Mouse (Mus musculus): Measurements from ENCODE around the gene Cry1.

The Cry1 gene

DNA sequence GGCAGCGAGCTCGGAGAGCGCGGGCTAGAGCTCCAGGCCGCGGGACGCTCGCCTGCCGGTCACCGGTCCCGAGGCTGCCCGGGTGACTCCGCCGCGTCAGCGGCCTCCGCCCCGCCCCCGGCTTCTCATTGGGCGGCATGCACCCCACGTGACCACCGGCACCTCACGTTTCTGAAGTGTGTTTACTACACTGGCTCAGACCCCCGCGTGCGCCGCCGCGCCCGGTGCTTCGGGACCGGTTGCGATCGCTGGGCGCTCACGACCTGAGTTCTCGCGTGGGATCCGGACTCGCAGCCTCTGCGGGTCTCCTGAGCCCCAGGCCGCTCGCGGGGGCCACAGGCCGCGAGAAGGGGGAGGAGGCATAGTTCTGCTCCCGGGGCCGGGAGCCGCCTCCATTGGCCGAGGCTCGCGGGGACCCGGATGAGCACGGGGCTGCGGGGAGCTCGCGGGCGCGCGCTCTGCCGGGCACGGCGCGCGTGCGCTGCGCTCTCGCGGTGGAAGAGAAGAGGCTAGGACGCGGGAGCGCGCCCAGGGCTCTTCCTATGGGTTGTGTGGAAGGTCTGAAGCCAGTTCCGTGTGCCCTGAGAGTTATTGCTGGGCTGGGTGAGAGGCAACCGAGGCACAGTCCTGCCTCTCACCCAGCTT lies at the start of gene Cry1:
TSS of gene Cry1 (minus strand) at position 101 of the 645 bp plus-strand sequence.
- DNase-seq, result peak; percentile 98

DNA sequence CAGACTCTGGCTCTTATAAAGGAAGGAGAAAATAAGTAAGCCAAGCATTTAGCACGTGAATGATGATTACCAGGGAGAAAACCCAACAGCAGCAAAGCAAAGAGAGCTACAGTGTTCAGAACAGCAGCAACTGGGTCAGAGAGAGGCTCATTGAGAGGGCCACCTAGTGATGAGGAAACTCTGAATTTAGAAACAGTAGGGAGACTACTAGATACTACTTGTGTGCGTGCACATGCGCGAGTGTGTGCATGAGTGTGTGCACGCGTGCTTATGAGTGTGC lies 36.8 kb upstream of the Cry1 start:
- DNase-seq, result no peak

DNA sequence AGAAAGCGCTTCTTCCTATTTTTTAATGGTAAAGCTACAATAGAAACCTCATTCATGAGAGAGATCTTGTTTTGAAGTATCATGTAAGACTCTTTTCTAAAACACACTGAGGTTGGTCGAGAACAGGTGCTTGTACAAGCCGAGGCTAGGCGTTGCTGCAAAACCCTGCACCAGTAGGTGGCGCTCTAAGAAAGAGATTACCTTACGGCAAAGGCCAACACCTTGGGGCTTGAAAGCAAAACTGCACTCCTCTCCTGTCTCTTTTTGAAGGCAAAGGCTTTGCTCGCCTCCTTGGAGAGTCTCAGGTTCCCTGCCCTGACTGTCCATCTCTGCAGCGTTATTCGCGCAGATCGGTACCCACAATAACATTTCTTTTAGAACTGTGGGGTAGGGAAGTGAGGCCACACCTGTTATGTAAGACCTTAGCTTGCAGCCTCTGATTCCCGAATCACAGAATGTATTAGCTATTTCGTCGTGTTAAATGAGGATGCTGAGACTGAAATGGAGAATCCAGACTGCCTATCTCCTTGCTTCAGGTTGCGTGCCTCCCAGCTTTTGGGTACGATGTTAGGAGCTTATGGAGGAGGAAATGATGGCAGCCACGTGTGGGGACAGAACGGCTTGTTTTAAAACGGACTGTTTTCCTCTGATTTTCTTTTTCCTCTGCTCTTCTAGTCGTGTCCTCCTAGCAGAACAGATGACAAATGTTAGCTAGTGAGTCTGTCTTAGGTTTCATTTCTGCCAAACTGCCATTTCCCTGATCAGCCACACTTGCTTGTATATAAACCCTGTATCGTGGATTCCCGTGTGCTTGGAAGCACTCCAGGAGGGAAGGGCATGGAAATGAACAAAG lies 36.3 kb upstream of the Cry1 start:
- DNase-seq, result peak; percentile 84

DNA sequence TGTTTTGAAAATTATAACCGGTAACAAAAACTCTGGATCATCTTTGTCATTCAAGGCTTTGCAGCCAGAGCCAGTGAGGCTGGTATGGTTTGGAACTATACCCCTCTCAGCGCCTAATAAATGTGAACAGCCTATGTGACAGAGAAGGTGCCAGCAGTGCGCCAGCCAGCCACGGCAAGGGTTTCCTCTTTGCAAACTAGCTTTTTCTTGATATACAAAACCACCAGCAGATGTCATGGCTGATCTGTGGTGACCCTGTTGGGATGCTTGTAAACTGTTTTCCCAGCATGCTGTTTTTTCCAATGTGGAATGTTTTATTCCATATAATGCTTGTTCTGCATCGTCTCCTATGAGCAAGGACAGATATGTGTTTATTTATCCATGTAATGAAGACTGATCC lies 30.0 kb upstream of the Cry1 start:
- DNase-seq, result peak; percentile 35

DNA sequence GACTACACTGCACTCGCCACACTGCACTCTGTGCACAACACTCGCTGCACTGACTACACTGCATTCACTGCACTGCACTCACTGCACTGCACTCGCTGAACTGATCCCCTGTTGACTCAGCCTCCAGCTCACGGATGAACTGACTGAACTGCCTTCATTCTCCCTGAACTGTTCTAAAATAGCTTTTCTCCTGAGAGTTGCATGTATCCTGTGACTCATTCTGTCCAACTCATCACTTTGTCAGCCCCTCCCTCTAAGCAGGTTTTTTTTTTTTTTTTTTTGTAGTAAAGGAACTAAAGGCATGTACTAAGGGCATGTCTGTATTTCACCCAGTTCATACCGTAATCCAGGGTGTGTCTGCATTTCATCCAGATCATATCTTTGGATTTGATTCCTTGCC lies 26.8 kb upstream of the Cry1 start:
- no peak for DNase-seq

DNA sequence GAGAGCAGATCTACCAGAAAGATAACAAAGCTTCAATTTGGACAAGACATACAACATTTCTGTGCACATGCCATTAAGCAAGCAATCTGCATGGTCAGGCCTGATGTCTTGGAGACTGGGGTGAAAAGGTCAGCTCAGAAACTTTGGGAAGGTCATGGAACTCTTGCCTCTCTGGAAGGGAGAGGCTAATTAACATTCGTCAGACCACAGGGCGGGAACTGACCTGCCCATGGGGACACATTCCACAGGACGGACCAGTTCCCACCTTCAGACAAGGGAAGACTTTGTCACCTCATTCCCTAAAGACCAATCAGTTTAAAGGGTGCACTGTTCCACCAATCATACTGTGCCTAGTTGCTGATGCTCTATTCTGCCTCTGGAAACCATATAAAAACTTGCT lies 25.3 kb upstream of the Cry1 start:
- DNase-seq, result no peak

DNA sequence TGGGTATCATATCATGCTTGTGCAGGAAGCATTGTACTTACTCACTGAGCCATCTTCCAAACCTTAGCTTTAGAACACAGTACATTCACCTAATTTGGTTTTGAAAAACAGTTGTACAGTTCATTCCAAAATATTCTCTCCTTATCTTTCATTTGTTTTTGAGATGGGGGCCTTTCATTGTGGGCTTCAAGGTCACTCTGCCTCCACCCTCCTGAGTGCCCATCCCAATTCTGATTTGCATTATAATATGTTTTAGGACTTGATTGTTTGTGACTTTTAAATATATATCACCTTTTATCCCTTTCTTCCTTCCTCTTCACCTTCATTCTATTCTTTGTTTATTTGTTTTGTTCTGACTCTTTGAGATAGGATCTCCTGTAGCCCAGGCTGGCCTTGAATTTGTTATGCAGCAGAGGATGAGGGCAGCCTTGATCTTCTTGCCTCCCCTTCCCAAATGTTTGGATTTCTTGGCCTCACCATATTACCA lies 24.3 kb upstream of the Cry1 start:
- no peak for DNase-seq

DNA sequence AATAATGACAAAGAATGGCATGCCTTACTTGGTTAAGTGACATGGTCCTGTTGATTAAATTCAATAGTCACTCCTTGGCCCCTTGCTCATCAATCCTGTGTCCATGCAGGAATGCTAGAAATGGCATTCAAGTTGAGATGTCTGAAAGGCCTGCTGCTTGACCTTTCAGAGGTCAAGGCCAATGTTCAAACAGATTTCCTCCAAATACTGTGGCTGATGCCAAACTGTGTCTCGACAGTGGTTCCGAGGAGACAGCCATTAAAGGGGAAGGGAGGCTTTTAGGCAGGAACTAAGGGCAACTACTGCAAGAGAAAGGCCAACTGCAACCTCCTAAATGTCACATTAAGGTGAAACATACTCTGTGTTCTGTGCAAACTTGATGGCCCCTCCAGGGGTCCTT lies 20.5 kb upstream of the Cry1 start:
- no peak for DNase-seq

DNA sequence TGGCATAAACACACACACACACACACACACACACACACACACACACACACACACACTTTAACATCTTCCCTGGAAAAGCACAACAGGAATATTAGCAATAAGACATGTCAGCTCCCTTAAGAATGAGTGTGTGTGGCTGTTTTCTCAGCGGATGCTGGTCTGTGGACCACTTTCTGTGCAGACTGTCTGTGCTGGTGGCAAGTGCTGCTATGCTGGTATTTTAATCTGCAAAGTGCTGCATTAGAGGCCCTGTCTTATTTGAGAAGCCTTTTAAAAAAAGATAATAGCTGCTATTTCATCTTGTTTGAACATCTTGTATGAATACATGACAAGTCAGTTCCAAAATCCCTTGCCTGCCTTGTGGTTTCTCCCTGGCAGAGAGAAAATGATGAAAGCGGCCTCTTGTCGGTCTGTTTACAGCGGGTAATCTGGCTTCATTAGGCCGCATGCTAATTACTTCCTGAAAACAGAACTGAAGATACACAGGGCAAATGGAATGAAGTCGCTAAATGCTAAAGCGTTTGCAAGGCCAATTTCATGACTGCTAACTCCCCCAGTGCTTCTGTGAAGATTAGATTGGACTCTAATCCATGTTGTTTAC lies 19.5 kb upstream of the Cry1 start:
- DNase-seq, result peak; percentile 31

DNA sequence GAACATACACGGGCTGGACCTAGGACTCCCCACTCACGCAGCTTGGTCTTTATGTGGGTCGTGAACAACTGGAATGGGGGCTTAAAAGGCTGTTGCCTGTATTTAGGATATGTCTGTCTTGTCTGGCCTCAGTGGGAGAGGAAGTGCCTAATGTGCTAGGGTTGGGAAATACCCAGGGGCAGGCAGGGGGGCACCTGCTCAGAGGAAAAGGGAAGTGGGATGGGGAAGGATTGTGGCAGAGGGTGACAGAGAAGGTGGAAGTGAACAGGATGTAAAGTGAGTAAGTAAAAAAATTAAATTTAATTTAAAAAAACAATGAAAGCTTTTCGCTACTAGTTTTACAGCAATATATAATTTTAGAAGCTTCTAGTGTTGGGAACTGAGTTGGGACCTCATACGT lies 9.7 kb upstream of the Cry1 start:
- no peak for DNase-seq

DNA sequence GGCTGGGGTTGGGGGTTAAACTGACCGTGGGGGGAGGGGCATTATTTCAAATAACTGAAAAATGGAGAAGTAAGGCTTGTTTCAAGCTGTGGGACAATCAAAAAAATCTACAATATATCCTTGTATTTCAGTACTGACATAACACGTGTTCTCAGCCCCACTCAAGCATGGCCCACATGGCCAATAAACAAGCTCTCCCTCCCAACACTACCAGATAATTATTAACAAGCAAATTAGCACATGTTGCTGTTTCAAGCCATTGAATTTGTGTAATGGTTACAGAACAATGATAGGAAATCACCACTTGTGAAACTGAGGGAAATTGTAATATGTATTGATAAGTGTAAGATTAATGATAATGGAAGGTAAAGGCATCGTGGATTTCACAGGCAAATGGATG lies 8.5 kb upstream of the Cry1 start:
- DNase-seq, result no peak

DNA sequence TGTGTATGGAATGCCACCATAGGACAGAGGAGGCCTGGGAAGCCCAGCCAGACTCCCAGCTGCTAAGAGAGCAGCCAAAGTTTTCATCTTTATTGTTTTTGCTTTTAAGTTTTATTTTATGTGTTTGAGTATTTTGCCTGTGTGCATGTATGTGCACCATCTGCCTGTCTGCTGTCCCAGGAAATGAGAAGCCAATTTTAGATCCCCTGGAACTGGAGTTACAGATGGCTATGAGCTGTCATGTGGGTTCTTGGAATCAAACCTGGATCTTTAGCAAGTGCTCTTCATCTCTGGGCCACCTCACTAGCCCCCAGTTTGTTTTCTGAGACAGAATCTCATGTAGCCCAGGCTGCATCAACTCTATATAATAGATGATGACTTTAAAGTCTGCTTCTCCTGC lies 5.8 kb upstream of the Cry1 start:
- no peak for DNase-seq

DNA sequence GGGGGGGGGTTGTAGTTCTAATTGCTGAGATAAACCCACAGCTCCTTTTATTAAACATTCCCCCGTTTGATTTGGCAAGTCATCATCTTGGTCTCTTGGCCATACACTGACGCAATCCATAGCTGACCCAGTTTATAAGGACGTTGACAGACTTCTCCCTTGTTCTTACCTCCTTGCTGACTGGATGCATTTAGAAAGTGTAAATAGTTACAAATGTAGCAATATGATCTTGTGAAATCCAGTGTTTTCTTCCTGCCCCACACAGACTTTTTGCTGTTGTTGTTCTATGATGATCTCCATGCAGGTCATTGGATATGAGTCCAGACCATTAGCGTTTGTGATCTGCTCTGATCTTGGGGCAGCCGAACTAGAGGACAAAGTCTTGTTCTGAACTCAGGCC lies 5.1 kb upstream of the Cry1 start:
- no peak for DNase-seq

DNA sequence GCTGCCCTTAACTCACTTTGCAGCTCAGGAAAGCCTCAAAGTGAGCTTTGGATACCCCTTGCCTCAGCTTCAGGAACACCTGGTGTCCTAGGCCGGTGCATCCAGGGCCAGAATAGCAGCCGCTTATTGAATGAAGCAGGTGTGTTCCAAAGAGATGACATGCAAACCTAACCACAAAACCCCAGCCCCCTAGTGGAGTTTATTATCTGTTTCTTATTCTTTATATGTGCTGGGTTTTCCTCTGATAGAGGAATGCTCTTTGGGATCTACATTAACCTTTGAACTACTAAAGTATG lies 1.6 kb upstream of the Cry1 start:
- DNase-seq, result no peak

DNA sequence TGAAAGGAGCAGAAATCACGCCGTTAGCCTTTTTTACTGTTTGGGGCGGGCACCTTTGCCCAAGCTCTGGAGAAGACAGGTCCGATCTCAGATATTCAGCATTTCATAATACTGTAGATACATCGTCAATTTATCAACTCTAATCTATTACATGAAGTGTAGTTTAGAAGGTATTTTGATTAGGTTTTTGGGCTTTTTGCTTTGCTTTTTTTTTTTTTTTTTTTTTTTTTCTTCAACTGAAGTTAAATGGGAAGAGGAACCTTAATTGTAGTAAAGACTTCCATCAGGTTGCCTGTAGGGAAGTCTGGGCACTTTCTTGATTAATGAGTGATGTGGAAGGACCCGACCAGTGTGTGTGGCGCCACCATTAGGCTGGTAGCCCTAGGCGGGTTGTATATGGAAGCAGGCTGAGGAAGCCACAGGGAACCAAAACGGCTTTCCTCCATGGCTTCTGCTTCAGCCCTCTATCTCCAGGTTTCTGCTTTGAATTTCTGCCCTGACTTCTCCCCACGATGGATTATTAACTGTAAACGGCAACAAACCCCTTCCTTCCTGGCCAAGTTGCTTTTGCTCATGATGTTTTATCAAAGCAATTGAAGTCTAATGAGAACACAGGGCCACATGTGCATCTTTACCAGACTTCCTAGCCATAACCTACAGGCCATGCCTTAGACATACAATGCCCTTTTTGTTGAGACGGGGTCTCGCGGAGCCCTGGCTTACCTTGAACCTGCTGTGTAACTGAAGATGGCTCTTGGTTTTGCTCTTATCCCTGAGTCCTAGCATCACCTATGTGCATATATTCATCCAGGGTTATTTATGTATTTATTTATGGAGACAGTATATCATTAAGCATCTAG lies 1.0 kb upstream of the Cry1 start:
- DNase-seq, result peak; percentile 40

DNA sequence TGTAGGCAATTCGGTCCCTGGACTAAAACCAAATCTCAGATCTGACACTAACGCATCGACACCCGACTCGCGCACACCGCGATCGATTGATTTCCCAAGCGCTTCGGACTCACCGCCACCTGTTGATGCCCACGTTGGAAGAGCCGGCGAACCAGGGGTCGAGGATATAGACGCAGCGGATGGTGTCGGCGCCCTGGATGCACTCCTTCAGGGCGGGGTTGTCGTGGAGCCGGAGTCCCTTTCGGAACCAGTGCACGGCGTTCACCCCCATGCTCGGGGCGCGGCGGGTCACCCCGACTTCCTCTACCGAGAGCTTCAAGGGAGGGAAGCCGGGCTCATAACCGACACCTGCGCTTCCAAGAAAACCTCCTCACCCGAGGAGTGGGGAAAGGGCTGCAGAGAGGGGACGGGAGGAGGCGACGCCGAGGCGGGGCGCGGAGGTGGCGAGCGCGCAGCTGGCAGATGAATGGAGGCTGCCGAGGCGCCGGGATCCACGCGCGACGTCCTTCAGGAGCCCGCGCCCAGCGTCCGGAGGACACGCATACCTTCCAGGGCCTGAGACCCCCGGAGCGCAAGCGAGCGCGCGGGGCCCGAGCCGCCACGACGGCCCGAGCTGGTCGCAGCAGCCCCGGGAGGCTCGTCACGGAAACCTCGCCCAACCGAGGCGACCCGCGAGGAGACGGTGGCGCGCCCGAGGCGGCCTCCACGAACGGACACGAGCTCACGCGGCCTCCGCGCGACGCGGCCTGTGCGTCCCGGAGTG lies 482 bp downstream of the Cry1 start:
- peak; percentile 55 for DNase-seq

DNA sequence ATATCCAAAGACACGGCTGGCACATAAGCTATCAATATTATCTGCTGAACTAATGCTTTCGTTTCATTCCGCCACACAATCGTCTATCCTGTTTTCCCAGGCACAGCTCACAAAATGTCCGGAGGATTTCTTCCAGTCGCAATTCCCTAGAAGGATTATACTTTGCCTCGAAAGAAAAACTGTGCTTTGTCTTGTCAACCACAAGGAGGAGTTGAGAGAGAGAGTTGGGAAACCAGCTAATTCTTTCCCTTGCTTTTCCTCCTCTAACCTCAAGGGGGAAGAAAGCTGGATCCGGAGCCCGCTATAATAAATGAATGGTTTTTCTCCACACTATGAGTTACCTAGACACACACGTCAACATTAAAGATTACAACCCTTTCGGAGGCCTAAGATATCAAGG lies 1.2 kb downstream of the Cry1 start:
- peak; percentile 93 for DNase-seq

DNA sequence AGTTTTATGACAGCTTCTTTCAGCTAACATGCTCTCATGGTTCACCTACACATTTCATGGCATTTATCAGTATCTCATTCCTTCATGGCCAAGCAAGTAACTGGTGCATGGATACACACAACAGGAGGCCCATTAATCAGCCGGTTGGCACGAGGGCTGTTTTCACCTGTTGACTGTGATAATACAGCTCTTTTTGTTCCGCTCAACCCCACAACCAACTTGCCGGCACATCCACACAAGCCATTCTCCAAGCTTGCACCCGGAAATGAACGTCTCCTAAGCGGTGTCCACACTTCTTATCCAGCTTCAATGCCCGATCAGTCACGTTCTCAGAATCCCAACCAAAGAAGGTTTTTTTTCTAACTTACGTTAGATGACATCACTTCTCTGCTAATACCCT lies 2.1 kb downstream of the Cry1 start:
- DNase-seq, result no peak

DNA sequence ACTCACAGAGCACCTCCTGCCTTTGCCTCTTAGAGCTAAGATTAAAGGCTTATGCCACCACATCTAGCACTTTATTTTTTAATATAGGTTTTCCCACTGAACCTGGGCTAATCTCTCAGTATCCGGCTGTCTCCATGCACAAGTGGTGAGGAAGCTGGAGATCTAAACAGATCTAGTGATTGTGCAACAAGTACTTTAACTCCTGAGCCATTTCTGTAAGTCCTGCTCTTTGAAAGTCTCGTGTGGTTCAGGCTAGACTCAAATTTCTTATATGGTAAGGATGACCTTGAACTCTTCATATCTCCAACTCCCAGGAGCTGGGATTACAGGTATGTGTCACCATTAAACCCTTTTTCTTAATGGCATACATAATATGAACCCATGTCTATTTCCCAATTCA lies 8.2 kb downstream of the Cry1 start:
- DNase-seq, result no peak

DNA sequence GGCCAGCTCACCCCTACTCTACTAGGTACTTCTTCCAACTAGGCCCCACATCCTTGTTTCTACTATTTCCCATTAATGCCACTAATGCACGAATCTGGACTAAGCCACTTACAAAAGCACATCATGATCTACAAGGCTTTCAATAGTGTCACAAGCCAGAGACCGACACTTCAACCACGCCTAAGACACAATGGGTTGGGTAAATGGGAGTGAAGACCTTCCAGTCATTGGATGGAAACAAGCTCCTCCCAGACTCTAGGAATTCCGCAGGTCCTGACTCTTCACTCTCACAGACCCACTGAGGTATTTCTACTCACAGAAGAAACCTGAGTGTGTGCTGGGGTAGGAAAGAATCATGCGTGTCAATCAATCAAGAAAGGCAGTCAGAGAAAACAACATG lies 19.6 kb downstream of the Cry1 start:
- peak; percentile 33 for DNase-seq

DNA sequence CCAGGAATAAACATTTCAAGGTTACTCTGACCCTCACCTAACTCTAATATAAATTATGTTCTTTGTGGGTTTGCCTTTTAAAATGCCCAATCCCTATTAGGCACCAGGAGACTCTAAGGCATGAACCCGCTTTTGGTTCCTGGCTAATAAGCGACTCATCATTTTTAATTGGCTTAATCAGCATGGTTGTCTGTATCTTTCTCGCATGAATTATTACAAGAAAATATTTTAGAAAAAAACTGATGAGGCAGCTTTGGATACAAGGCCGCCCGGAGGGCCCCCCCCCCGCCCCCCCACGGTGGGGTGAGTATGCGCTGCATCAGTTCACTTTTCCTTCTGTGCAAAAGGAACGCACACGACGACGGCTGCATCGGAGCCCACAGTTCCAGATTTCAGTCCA lies 20.1 kb downstream of the Cry1 start:
- DNase-seq, result peak; percentile 66

DNA sequence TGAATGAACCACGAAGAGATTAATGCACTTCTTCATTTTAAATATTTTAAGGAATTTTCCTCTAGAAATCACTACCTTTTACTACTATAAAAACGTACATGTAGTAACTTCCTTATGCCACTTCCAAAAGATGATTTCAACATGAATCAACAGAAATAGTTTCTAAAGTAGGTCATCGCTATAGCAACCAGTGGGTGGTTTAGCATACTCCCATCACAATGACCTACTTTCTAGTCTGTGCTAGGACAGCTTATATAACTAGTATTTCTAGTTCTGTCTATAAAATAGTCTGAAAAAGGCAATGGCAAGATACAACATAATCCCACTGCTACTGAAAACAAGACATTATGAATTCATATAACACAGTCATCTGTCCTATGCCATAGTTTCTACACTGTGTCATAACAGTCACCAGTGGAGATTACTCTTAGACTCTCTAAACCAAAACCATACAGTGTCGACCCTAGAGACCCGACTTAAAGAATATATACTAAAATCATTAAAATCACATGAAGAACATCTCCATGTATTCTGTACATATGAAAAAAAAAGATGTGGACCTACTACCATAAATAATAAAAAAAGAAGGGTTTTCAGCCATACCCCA lies 23.0 kb downstream of the Cry1 start:
- DNase-seq, result peak; percentile 91

Data from retina, postnatal 1 day (tissue).